Mouse (Mus musculus): ENCODE data around the gene Tmem200b.

Tmem200b gene

DNA sequence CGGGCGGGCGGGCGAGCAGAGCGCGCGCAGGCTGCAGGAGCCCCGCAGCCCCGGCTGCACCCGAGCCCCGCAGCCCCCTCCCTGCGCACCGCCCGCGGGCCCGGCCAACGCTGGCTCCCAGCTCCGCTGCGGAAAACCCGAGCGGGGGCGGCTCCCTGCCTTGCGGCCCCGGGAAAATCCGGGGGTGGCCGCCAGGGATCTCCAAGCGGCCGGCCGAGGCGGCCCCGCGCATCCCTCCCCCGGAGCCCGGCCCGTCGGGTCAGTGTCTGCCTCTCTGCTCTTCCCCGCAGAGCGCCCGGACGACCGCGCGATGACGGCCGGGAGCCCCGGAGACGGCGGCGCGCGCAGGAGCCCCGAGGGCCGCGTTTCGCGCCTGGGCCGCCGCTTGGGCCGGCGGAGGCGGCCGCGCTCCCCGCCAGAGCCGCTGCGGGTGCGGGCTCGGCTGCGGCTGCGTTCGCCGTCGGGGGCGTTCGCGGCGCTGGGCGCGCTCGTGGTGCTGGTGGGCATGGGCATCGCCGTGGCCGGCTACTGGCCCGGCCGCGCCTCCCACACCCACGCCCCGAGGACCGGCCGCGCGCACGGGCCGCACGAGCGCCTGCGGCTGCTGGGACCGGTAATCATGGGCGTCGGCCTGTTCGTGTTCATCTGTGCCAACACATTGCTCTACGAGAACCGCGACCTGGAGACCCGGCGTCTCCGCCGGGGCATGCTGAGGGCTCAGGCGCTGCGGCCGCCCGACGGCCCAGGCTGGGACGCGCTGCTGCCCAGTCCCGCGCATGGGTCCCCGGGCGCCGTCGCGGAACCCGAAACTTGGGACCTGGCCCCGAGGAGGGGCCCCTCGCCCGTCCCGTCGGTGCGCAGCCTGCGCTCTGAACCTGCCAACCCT lies at the start of gene Tmem200b:
TSS of gene Tmem200b (plus strand) at position 311 of the 886 bp plus-strand sequence.
- DNase-seq (ENCODE audit: extremely low spot score, low read depth, low spot score): no peak

DNA sequence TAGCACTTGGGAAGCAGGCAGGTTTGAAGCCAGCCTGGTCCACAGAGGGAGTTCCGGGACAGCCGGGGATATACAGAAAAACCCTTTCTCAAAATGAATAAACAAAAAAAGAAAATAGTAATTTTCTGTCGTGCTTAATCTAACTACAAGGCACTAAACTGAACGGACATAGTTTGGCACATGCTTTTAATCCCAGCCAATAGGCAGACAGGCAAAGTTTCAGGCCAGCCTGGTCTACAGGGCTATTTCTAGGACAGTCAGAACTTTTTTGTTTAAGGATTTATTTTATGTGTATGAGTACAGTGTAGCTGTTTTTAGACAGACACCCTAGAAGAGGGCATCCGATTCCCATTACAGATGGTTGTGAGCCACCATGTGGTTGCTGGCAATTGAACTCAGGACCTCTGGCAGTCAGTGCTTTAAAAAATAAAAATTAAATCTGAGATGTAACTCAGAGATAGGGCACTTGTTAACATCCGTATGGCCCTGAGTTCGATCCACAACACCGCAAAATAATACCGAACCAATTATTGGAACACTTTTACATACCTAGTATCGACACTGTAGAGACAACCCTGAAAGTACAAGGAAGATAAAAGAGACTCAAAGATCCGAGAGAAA lies 48.8 kb upstream of the Tmem200b start:
- DNase-seq (ENCODE audit: extremely low spot score, low read depth, low spot score): no peak

DNA sequence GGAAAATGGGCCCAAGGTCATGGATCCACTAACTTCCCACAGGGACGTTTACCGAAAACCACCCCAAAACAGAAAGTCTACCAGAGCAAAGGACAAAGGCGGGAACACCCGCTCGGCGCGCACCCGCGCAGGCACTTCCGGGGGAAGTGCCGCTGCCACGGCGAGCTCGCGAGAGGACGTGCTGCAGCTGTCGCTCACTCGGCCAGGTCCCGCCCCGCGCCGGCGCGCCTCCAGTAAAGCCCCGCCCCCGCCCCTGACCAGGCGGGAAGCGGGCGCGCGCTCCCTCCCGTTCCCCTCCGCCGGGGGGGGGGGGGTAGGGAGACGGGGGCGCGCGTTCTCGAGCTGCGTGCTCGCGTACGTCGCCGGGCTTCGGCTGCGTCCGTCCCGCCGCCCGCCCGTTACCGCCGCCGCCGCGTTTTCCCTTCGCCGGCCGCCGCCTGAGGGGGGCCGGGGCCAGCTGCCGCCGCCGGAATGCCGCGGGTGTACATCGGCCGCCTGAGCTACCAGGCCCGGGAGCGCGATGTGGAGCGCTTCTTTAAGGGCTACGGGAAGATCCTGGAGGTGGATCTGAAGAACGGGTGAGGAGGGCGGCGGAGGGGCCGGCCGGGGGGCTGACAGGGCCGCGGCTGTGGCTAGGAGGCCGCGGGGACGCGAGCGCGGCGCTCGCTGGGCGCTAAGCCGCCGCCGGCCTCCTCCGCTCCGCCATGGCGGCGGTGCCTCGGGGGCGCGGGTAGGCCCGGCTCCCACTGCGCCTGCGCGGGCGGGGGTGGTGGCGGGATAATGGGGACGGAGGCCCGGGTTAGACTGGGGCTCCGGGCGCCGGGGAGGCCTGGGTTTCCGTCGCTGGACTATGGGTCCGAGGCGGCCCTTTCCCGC lies 48.0 kb upstream of the Tmem200b start, which contains the start of gene Srsf4:
TSS of gene Srsf4 (plus strand) at position 325 of the 876 bp plus-strand sequence.
- DNase-seq (ENCODE audit: extremely low spot score, low read depth, low spot score): peak; percentile 90

DNA sequence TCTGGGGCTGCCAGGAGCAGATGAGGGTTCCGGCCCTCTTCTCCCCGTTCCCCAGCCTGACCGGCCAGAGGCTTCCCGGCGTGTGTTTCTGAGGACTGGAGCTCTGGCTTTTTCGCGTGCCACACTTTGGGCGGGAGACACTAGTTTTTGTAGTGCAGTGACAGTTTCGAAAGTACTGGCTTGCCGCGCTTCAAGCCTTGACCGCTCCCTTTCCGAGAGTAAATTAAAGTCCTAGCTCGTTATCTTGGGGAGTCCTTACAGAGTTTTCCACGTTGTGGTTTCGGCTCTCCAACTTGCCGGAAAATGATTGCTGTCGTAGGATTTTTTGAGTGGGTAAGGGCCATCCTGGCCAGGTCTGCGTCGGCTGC lies 47.4 kb upstream of the Tmem200b start:
- no peak for DNase-seq (ENCODE audit: extremely low spot score, low read depth, low spot score)

DNA sequence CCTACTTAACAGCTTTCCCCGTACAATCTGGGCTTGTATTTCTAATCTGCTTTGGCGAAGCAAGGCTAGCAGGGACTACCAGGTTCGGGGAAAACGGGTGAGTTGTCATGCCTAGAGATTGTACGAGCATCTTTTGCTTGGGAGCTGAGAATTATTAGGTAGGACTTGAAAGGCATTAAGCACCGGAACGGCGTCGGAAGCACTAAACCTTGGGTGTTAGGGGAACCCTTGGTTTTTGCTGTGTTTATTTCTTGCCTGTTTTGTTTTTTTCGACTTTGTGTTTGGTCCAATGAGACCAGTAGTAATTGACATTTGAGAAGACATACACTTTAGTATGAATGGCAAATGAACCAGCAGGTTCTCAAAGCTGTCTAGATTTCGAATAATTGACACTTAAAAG lies 47.0 kb upstream of the Tmem200b start:
- DNase-seq (ENCODE audit: extremely low spot score, low read depth, low spot score): no peak

DNA sequence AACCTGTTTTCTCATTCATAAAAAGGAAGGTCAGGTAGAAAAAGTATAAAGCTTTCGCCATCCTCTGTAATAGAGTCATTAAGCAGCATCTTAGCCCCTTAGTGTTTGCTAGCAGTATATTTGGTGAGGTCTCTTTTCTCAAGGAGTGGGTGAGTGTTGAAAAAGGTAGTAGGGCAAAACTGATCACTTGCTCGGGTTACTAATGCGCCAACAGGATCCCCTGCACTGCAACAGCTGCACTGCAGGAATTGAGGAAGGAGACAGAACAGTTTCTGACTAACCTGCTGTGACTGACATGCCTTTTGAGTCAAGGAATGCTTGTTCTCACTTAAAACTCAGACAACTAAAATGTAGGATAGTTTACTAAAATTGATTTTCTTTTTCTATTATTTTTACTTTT lies 46.3 kb upstream of the Tmem200b start:
- no peak for DNase-seq (ENCODE audit: extremely low spot score, low read depth, low spot score)

DNA sequence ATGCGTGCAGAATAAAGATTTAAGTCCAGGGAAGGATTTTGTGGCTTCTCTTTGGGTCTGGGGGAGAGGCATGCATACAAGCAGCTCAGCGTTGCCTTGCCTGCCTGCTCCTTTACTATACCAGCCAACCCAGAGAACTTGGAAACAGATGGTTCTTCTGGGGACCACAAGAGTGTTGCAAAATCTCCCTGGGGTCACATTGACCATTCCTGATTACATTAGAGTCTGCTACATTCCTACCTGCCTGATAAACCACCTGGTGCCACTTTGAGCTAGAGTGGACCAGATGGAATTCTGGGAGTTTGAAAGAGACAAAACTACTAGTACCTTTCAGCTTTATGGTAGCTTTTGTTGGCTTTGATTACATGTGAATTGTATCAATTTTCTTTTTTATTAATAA lies 44.7 kb upstream of the Tmem200b start:
- no peak for DNase-seq (ENCODE audit: extremely low spot score, low read depth, low spot score)

DNA sequence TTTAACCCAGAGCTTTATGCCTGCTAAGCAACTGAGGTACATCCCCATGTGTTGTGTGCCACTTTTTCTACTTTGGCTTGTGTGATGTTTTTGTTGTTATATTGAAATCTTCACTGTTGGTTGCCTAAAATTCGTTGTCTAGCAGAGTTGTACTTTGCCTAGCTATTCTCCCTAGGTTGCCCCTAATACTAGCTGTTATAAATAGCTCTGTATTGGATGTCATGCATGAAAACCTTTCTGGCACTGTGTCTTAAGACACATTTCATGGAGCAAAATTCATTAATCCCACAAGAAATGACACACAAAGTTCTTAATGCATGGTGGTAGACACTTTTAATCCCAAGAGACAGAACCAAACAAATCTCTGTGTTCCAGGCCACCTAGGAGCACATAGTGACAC lies 41.9 kb upstream of the Tmem200b start:
- DNase-seq (ENCODE audit: extremely low spot score, low read depth, low spot score): no peak

DNA sequence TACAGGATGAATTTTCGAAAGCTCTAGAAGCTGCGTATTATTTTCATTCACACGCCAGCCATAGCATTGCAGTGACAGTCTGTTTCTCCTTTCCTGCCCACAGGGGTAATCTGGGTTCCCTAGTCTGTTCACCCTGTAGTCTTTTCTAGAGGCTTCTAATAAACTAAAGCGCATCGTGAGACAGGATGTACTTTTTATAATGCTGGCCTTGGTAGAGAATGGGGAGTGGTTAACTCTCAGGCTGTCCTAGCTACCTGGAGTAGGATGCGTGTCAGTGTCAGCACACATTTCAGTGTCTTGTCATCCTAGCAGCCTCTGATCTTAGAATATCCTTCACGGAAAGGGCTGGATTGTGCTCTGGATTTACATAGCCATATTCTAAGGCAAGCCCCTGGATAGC lies 40.3 kb upstream of the Tmem200b start:
- DNase-seq (ENCODE audit: extremely low spot score, low read depth, low spot score): no peak

DNA sequence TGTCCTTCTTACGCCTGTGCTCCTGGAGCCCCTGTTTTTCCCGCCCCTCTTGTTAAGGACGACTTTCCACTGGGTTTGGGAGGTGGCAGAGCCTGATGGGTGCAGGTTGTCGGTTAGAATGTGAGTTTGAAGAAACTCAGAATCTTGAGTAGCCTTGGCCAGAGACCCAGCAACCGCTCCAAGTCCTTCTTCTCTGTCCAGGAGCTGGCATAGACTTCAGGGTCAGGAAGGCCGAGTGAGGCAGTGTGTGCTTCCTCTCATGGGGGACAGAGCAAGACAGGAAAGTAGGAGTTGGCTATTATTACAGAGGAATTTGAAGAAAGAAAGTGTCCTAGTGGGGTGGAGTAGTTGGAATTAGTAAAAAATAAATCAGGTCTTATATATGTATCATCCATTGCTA lies 38.0 kb upstream of the Tmem200b start:
- no peak for DNase-seq (ENCODE audit: extremely low spot score, low read depth, low spot score)

DNA sequence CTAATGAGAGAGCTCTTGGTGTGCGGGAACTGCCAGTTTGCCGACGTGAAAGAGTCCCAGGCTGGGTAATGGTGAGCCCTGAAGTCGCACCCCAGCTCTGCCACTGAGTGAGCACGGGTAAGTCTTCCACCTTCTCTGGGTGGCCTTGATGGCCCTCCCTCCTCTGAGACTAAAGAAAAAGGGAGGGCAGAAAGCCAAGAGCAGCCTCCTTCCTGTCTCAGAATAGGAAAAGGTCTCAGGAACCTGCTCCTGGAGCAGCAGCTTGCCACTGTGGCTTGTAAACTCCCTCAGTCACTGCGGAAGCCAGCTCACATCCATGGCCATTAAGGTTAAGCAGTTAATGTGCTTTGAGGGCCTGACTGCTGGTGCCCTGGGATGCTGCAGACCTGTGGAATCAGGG lies 36.2 kb upstream of the Tmem200b start:
- no peak for DNase-seq (ENCODE audit: extremely low spot score, low read depth, low spot score)

DNA sequence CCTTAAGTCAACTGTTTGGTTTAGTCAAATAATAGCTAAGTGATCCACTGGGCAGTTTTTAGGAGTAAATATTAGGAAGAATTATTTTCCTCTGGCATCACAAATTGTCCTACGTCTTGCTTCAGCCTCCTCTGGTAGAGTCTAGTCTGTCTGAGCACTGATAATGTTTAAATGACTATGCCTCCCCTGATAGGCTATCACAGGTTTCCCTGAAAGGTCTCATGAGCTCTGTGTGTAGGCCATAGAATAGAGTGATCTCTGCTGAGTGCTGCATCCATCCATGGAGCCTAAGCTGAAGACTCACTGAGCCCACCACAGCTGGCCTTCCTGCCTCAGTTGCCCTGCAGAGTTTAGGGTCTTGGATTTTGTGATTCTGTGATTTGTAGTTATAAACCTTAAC lies 33.0 kb upstream of the Tmem200b start:
- DNase-seq (ENCODE audit: extremely low spot score, low read depth, low spot score): no peak

DNA sequence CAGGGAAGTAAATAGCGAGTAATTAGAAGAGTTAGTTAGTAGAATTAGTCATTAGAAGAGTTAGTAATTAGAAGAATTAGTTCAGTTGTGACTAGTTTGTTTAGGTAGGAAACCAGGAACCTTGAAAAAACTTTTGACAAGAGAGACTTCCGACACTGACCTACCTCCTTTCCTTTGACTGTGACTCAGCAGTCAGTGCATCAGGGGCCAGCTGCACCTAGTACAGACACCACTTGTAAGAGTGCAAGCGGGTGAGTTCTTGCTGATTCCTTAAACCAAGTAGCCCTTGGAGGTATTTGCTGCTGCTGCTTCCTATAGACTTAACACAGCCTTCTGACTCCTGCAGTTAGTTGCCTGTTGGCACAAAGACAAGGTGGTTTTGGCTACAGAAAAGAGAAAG lies 30.9 kb upstream of the Tmem200b start:
- no peak for DNase-seq (ENCODE audit: extremely low spot score, low read depth, low spot score)

DNA sequence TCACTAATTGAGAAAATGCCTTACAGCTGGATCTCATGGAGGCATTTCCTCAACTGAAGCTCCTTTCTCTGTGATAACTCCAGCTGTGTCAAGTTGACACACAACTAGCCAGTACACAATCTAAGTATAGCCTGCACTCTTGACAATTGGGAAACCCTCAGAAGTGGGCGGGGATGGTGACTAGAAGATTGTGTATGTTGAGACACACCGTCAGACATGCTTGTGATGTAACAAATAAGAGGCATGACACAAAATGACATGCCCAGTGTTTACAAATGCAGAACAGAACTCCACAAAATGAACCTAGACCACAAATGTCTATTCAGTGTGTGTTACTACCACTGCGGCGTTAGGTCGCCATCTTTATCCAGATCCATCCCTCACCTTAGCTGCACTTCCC lies 24.5 kb upstream of the Tmem200b start:
- no peak for DNase-seq (ENCODE audit: extremely low spot score, low read depth, low spot score)

DNA sequence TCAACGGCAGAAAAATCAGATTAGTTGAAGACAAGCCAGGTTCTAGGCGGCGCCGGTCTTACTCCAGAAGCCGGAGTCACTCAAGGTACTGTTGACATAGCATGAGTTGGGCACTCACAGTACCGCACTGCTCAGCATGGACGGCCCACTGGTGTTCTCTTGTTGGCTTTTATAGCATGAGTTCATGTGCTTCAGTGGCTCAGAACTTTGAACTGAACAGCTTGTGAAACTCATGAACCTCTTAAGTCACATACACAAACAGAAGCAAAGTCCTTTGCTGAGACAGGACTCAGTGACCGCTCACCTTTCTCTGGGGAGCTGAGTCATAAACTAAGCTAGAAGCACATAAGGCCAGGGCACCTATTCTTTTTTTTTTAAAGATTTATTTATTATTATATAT lies 23.8 kb upstream of the Tmem200b start:
- no peak for DNase-seq (ENCODE audit: extremely low spot score, low read depth, low spot score)

DNA sequence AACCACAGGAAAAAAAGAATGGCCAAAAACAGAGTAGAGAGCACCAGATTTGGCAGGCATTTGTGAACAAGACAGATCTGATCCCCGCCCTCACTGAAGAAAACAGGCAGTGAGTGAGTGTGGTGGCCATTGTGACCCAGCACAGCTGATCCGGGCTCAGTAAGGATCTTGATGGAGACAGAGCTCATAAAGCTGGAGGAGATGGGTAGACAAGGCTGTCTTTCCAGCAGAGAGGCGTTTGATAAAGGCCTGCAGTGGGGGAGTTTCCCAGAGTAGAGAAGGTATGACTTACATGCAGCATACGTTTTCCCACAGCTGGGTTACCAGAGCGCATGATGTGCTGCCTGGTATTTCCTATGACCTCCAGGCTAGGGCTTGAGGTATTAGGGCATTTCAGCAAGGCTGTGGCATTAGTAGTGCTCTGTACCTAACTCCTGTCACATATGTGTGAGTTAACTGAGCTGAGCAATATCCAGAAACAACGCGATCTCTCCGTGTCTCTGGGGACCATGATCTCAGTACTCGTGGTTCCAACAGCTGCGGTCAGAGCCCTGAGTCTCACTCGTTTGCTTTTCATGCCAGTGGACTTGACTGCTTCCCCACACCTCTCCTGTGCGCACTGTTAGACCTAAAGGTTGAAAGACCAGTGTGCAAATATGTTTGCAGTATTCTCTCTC lies 22.9 kb upstream of the Tmem200b start:
- DNase-seq (ENCODE audit: extremely low spot score, low read depth, low spot score): no peak

DNA sequence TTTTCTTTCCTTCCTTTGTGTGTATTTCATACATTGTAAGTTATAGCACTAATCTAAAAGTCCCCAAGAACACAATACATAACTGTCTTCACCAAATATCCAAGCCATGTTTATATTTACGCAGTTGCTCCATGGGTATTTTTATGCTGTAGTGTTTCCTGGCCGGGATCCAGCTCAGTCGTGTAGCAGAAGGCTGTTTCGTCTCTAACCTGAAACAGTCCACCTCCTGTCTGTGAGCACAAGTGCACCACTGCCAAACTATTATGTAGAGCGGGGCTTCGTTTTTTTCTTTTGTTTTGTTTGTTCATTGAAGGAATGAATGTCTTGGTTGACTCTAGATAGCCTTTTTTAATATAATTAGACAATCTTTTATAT lies 22.4 kb upstream of the Tmem200b start:
- DNase-seq (ENCODE audit: extremely low spot score, low read depth, low spot score): no peak

DNA sequence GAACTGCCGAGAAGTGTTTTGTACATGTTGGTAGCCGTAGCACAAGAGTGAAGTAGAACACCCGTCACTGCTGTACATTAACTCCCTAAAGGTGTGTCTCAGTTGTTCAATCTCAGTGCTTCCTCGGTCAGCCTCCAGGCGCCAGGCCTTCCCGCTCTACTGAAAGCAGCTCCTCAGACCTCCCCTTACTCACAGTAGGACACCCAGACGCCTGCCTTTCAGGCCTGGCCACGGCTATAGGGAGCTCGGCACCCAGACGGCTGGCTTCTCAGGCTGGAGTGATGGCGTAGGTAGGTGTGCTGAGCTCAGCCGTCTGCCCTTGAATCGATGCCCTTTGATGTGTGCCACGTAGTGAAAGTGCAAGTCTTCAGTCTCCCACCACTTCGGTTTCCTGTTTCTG lies 20.5 kb upstream of the Tmem200b start:
- DNase-seq (ENCODE audit: extremely low spot score, low read depth, low spot score): no peak

DNA sequence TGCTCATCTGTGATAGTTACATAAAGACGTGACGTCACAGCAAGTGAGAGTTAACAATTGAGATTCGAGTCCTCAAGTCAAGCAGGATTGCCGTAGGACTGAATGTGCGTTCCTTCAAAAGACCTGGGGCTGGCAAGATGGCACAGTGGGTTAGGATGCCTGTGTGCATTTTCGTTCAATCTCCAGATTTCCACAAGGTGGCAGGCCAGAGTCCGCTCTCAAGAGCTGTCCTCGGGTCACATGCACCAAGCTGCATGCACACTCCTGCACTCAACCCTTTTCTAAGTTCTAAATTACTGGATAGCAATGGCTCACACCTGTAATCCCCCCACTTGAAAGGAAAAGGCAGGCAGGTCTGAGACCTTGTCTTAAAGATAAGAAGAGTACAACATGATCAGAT lies 17.1 kb upstream of the Tmem200b start:
- DNase-seq (ENCODE audit: extremely low spot score, low read depth, low spot score): no peak

DNA sequence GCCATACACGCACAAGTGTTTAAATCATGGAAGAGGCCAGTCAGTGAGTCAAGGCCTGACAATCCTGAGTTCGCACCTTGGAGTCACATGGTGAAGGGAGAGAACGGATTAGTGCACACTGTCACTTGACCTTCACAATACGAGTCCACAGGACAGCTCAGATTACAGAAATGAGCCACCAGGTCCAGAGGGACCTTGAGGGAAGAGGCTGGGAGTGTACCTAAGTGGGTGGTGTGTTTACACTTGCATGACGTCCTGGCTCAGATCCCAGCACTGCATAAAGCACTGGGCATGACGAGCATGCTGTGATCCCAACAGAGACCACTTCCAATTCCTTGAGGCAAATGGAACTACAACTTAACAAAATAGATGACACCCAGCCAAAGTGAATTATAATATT lies 15.1 kb upstream of the Tmem200b start:
- DNase-seq (ENCODE audit: extremely low spot score, low read depth, low spot score): no peak

DNA sequence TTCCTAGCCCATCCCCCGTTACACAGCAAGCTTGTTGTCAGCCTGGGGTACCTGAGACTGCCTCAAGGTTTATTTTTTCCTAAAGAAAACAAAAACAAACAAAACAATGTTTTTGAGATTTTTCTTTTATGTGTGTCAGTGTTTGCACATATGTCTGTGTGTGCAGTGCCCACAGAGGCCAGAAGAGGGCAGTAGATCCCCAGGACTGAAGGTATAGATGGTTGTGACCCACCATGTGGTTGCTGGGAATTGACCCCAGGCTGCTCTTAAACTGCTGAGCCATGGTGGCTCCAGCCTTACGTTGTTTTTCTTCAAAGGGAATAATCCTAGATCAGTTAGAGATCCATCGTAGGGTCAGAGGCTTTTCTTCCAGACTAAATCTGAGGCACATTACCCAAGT lies 13.7 kb upstream of the Tmem200b start:
- no peak for DNase-seq (ENCODE audit: extremely low spot score, low read depth, low spot score)

Data from hindlimb bud, embryonic 11.5 days (tissue).